Mouse (Mus musculus): ENCODE measurements around the gene Matn1. TPM values are rescaled to one million over a fixed set of nuclear protein-coding genes. Genes with fewer than 3 reads are reported as not detected.

Gene Matn1
- total RNA-seq, 2 experiments from 2014 or later = 0.41 to 0.64 TPM

DNA sequence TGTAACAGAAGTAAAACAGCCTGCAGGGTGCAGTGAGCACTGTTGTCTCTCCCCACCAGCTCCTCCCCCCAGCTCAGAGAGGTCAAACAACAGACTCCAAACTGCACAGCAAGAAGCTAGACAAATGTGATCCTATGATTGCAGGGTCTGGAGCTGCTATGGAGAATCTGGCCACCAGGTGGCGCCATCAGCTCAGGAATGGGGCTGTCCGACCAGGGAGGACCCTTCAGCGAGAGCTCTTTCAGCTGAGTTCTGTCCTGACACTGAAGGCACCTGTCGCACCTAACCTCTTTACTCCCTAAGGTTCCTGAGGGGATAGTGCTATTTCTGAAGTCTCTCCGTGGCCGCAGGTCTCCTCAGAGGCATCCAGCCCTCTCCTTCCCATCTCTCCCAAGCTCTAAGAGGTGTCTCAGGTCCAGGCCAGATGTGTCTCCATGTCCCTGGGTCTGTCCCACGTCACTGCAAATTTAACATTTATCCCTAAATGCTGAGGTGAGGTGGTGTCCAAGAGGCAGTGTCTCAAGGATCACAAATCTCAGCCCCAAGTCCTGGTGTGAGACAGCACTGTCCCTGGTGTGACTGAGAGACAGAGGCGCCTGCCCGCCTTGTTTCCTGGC is 16.0 kb downstream of the Matn1 start:
- Histone ChIP-seq H3K4me3 (no peak overlapping the region), H3K27ac (no peak overlapping the region)
- TF ChIP-seq CTCF (conservative IDR thresholded peaks at IDR 0.05) = peak; percentile 96
- peak; percentile 79 to 94 for DNase-seq (ENCODE audit: low spot score in 2 of 2)

DNA sequence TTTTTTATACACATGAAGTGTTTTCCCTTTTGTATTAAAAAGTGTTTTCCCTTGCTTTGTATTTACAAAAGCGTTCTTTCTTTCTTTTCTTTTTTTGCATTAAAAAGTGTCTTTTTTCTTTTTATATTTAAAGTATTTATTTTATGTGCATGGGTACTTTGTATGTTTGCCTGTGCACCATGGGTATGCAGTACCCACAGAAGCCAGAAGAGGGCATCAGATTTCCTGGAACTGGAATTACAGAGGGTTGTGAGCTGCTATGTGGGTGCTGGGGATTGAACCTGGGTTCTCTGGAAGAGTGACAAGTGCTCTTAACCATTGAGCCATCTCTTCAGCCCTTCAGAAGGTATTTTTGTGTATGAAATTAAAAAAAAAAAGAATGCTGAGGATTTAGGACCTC is 27.1 kb downstream of the Matn1 start:
- TF ChIP-seq CTCF (conservative IDR thresholded peaks at IDR 0.05) = peak; percentile 60
- H3K4me3 ChIP-seq = no peak overlapping the region
- H3K27ac ChIP-seq = no peak overlapping the region
- DNase-seq (ENCODE audit: low spot score in 2 of 2) = no peak

DNA sequence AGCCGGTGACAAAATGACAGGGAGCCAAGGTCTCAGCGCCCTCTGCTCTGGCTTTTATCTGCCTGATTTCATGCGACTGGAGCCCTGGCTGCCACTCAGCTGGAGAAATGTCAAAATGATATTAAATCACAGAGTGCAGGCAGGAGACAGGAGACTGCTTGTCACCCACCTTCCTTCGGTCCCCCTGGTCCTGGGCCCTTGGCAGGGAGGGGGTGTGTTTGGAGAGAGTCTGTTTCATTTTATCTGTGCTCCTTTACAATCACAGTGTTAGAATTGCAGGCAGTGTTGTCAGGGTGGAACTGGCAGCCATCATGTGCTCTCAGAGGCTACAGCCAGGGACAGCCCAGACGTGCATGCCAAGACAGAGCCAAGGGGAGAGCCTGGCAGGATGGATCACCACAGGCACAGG is 28.2 kb downstream of the Matn1 start:
- no peak overlapping the region for H3K4me3 ChIP-seq
- peak overlapping the region; percentile 36; the same call in 1 of the 2 replicates for H3K27ac ChIP-seq

DNA sequence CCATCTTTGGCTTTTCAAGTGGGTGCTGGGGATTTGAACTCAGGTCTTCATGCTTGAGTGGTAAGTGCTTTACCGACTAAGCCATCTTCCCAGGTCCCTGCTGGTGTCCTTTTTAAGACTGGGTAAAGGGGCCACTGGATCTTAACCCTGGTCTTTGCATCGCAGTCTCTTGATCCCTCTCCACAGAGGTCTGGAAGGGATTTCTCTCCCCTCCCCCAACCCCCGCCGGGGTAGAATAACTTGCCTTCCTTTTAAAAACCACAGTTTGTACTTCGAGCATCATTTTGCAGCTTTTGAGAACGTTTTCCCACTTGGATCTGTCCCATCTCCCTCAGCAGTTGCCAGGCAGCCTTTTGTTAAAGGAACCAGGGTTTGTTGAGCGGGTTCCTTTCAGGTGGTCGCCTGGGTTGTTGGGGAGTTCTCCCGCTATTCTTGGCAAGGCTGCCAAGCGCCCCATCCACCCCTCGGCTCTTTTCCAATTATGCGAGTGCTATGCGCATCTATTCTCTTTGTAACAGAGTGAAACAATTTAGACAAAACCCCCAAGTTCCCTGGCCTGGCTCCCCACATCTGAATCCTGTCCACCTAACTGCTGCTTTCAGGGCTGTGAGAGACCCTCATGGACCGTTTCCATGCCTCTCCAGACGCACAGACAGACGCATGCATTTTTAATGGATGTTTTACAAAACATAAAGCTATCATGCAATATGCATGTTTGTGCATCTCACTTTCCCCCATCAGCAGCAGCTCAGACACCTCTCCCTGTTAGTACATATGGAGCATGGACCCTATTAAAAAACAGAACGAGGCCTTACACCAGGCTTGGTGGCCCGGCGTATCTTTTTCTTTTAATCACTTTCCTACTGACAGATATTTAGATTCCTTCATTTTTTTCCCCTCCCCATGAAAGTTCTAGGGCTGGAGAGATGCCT is 29.4 kb downstream of the Matn1 start:
- DNase-seq (ENCODE audit: low spot score in 2 of 2) = peak; percentile 59 to 69
- no peak for TF ChIP-seq CTCF (conservative IDR thresholded peaks at IDR 0.05)
- Histone ChIP-seq H3K27ac (peak overlapping the region; percentile 43; the same call in 1 of the 2 replicates), H3K4me3 (no peak overlapping the region)

More for the DNA sequence above, 28.2 kb downstream of the Matn1 start:
- DNase-seq (ENCODE audit: low spot score in 2 of 2) = no peak
- no peak for TF ChIP-seq CTCF (conservative IDR thresholded peaks at IDR 0.05)

GRCm38 (mm10) chr4:130978981-130979380 is 34.8 kb downstream of the Matn1 start:
- TF ChIP-seq CTCF (conservative IDR thresholded peaks at IDR 0.05) = no peak
- H3K4me3 ChIP-seq = no peak overlapping the region
- DNase-seq (ENCODE audit: low spot score in 2 of 2) = no peak
- H3K27ac ChIP-seq = no peak overlapping the region

DNA sequence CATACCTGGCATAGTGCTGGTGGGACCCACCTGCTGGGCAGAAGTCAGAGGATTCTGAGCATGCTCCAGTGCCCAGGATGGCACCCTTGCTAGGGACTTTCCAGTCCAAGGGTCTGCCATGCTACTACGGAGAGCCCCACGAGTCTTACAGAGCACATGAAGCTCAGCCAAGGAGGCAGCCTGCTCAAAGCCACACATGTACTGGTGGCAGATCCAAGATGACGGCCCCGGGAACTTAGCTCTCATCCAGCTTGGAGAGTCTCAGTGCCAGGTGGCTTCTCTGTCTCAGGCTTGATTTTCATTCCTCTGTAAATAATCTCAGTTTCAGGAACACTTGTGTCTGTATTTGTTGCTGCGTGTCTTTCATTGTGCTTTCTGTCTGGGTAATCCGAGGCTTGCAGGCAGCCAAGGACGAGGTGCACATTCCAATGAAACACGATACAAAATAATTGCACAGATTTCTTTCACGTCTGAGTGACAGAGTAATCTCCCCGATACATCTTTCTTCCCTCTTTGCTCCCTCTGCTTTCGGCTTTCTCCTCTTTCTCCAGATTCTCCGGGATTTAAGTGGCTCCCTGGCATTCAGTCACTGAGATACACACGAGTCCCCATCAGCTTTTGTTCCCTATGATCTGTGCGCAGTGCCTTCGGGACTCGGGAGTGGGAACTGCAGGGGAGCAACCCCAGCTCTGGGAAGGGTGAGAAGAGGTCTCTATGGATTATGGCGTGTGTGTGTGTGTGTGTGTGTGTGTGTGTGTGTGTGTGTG is 40.4 kb downstream of the Matn1 start:
- no peak for DNase-seq (ENCODE audit: low spot score in 2 of 2)
- Histone ChIP-seq H3K4me3 (no peak overlapping the region), H3K27ac (peak overlapping the region; percentile 43; the same call in 1 of the 2 replicates)
- no peak for TF ChIP-seq CTCF (conservative IDR thresholded peaks at IDR 0.05)

DNA sequence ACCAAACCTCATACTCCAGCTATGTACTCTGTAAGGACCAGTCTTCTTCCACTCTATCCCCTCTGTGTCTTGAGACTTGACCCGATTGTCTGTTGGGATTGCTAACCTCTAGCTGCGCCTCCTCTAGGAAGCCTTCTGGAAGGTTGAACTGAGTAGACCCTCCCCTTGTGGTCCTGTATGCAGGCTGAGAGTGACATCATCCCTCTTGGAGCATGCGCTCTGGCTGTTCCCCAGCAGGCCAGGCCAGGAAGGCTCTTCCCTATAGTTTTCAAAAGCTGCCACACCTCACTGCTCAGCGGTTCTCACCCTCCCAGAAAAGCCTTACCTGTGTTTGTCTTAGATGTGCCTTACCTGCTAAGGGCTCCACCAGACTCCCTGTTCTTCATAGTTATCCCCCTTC is 42.9 kb downstream of the Matn1 start:
- no peak for DNase-seq (ENCODE audit: low spot score in 2 of 2)
- no peak for TF ChIP-seq CTCF (conservative IDR thresholded peaks at IDR 0.05)

DNA sequence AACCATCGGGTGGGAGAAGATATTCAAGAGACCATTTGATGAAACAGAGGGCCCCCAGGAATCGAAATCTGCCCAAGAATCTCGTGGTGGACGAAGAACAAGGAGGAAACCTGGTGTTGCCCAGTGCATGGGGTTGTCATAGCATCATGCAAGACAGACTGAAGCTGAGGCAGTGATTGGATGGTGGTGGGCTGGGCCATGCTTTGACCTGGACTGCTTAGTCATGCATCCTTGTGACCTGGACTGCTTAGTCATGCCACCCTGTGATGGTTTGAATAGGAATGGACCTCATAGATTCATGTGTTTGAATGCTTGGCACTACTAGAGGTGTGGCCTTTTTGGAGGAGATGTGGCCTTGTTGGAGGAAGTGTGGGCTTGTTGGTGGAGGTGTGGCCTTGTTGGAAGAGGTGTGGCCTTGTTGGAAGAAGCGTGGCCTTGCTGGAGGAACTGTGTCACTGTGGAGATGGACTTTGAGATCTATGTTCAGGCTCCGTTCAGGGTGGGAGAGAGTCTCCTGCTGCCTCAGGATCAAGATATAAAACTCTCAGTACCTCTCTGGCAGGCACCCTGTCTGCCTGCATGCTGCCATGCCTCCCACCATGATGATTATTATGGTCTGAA is 44.1 kb downstream of the Matn1 start:
- no peak overlapping the region for H3K4me3 ChIP-seq
- no peak overlapping the region for H3K27ac ChIP-seq
- DNase-seq (ENCODE audit: low spot score in 2 of 2) = no peak
- no peak for TF ChIP-seq CTCF (conservative IDR thresholded peaks at IDR 0.05)

More for the DNA sequence above, 42.9 kb downstream of the Matn1 start:
- no peak overlapping the region for H3K4me3 ChIP-seq
- H3K27ac ChIP-seq = no peak overlapping the region

DNA sequence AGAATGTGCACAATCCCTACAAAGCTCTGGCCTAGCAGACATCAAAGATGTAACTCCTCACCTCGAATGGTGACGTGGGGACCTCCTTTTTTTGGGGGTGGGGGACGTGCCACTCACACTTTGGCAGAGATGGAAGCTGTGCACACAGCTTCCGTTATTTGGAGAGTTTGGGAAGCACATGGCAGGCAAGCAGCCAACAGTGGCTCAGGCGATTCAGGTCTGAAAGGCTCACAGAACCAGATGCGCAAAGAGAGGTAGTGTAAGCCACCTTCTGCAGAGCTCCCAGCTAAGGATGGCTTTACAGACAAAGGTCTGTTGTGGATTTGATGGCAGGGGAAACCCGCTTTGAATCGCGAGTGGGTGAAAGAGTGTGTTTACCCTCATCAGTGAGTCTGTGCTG is 45.0 kb downstream of the Matn1 start:
- no peak for DNase-seq (ENCODE audit: low spot score in 2 of 2)
- Histone ChIP-seq H3K27ac (no peak overlapping the region), H3K4me3 (no peak overlapping the region)
- TF ChIP-seq CTCF (conservative IDR thresholded peaks at IDR 0.05) = no peak

- no peak for DNase-seq (ENCODE audit: low spot score in 2 of 2)
- Histone ChIP-seq H3K27ac (no peak overlapping the region), H3K4me3 (no peak overlapping the region)
- no peak for TF ChIP-seq CTCF (conservative IDR thresholded peaks at IDR 0.05)
Measured at GRCm38 (mm10) chr4:130990966-130991365, 46.8 kb downstream of the Matn1 start.

- H3K4me3 ChIP-seq = no peak overlapping the region
- TF ChIP-seq CTCF (conservative IDR thresholded peaks at IDR 0.05) = no peak
- no peak for DNase-seq (ENCODE audit: low spot score in 2 of 2)
- no peak overlapping the region for H3K27ac ChIP-seq
Measured at GRCm38 (mm10) chr4:130994556-130994955, 50.4 kb downstream of the Matn1 start.

DNA sequence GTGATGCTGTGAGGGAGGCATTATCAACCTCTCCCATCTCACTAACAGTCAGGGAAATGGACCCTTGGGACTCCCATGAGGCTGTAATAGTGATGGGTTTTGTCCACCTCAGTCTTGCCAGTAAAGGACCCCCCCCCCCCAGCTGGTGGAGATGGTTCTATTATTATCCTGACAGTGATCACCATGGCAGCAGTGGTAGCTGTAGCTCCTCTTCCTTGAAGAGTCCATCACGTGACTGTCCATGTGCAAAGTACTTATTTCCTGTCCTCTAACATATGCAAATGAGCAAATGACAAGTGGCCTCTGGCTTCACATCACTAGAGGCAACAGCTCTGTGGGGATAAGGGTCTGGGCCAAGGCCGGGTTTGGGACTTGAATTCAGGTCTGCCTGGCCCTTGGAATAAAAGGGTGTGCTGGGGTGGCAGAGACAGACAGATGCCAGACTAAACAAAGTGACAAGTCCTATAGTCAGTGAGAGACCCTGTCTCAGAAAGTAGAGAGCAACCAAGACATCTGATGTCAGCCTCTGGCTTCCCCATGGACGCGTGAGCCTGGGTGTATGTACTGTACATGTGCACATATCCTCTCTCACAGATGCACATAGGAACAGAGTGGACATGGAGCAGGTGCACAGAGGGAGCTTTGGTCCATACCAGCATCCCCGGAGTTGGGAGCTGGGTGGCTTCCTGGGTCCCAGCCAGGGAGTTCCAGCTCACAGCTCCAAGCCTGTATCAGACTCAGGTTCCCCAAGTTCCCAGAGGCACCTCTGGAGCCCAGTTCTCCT is 55.8 kb downstream of the Matn1 start:
- H3K27ac ChIP-seq = no peak overlapping the region
- TF ChIP-seq CTCF (conservative IDR thresholded peaks at IDR 0.05) = no peak
- no peak overlapping the region for H3K4me3 ChIP-seq
- no peak for DNase-seq (ENCODE audit: low spot score in 2 of 2)
